Mouse (Mus musculus) ES-Bruce4 (cell line): Measurements from ENCODE around the gene Pik3r5. TPM values are rescaled to one million over a fixed set of nuclear protein-coding genes. Genes with fewer than 3 reads are reported as not detected.

ENCODE experiments used
- H3K27ac ChIP-seq: 2 replicates; pipeline ENCODE4 v1.5.1; 2012; ENCODE audit warnings: low read length, inconsistent platforms; ENCODE audit not compliant: insufficient read depth
- H3K27me3 ChIP-seq: 2 replicates; pipeline ENCODE4 v1.6.1; 2012; ENCODE audit warnings: mild to moderate bottlenecking, low read length, inconsistent platforms; ENCODE audit not compliant: control insufficient read depth, poor library complexity, insufficient read depth, severe bottlenecking
- H3K36me3 ChIP-seq: 2 replicates; pipeline ENCODE4 v1.6.1; 2012; ENCODE audit warnings: inconsistent platforms, mild to moderate bottlenecking, low read length, moderate library complexity; ENCODE audit not compliant: control insufficient read depth, poor library complexity, insufficient read depth, severe bottlenecking
- H3K4me1 ChIP-seq: one replicate; pipeline ENCODE4 v1.8.1; 2011; ENCODE audit warnings: low read length; ENCODE audit not compliant: control insufficient read depth, insufficient read depth
- H3K4me3 ChIP-seq: 2 replicates; pipeline ENCODE4 v1.5.1; 2011; ENCODE audit warnings: low read depth, mild to moderate bottlenecking, low read length
- H3K9ac ChIP-seq: 2 replicates; pipeline ENCODE4 v1.6.1; 2012; ENCODE audit warnings: low read depth, mild to moderate bottlenecking, inconsistent platforms; ENCODE audit not compliant: poor library complexity, severe bottlenecking
- H3K9me3 ChIP-seq: replicated peaks from 2 replicates; pipeline ENCODE4 v1.6.1; 2012; ENCODE audit warnings: mild to moderate bottlenecking, low read length, inconsistent platforms; ENCODE audit not compliant: control insufficient read depth, poor library complexity, insufficient read depth, severe bottlenecking
- CTCF ChIP-seq: IDR thresholded peaks from one replicate; pipeline ENCODE4 v1.8.1; 2011; ENCODE audit warnings: low read depth, low read length
- EP300 ChIP-seq: IDR thresholded peaks from 2 replicates; pipeline ENCODE4 v1.6.1; 2011; ENCODE audit warnings: low read depth, low read length; ENCODE audit not compliant: insufficient read depth
- POLR2A ChIP-seq: IDR thresholded peaks from one replicate; pipeline ENCODE4 v1.8.1; 2011; ENCODE audit warnings: low read length; ENCODE audit not compliant: insufficient read depth
- polyA plus RNA-seq: library from polyadenylated mRNA; stranded (reverse); fragments of >200 nt; gene quantifications from 2 replicates; pipeline ENCODE4 v1.2.4, GENCODE M21; 2011; ENCODE audit warnings: low read depth; ENCODE audit not compliant: missing spikeins, insufficient read depth, insufficient read length

Pik3r5 gene
- polyA plus RNA-seq, result 1.7 and 1.8 TPM in 2 replicates

DNA sequence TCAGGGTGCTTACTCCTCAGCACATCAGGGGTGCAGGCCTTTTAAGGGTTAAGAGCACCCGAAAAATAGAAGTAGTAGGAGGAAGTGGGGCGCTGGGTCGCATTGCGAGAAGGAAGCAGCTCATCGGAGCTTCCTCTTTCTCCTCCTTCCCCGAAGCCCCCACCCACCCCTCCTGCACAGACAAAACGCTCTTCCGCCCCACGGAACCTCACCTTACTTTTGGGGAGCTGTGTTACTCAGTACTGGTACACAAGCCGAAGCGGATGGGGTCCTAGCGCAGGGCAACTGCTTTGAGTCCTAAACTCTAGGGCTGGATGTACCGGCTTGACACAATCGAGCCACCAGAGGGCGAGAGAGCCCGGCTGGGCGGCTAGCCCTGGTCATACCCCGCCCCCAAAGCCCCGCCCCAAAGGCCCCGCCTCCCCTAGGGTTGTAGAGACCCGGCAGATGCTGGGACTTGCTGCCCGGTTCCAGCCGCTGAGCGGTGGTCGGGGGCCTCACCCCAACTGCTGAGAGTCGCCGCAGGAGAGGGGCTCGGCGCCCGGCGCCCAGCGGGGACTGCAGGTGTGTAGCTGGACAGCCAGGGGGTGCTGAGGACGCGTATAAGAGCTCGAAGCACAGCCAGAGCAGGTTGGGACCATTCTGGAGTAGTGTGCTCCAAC lies at the start of gene Pik3r5:
Gene Pik3r5 (plus strand): TSS at position 423 of the 662 bp plus-strand sequence.
- TF ChIP-seq EP300 (no peak), POLR2A (no peak), CTCF (peak; percentile 59)
- Histone ChIP-seq H3K4me3 (peak within 1 kb of the TSS; percentile 53), H3K27me3 (no peaks in the 10 kb centered on the region), H3K27ac (no peak within 1 kb of the TSS), H3K9ac (peak within 1 kb of the TSS; percentile 45), H3K4me1 (no peaks in the 10 kb centered on the region), H3K9me3 (no peaks in the 10 kb centered on the region), H3K36me3 (no peaks in the 10 kb centered on the region)

DNA sequence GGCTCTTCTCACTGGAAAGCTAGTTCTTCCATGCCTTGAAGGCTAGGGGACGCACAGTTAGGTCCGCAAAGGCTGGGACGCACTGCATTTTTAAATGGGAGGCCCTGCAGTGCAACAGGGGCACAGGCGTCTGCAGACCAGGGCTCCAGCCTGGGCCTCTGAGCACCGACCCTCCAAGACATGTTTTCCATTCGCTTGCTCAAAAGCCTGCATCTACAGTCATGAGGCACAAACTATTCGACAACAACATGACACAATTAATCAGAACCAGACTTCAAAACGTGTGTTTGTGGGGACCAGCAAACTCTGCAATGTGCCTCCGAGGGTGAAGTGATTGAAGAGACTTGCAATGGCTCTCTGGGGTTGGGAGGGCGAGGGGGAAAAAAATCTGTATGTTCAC lies 48.4 kb upstream of the Pik3r5 start:
- TF ChIP-seq POLR2A, result no peak
- TF ChIP-seq EP300, result no peak
- TF ChIP-seq CTCF, result no peak
- H3K9ac ChIP-seq, result no peak overlapping the region
- H3K4me1 ChIP-seq, result no peaks in the 10 kb centered on the region
- no peak overlapping the region for H3K4me3 ChIP-seq
- H3K36me3 ChIP-seq, result no peaks in the 10 kb centered on the region; the same call in 1 of the 2 replicates
- no peak overlapping the region for H3K27ac ChIP-seq
- H3K27me3 ChIP-seq, result peaks cover 18% of the 10 kb centered on the region
- no peaks in the 10 kb centered on the region for H3K9me3 ChIP-seq

DNA sequence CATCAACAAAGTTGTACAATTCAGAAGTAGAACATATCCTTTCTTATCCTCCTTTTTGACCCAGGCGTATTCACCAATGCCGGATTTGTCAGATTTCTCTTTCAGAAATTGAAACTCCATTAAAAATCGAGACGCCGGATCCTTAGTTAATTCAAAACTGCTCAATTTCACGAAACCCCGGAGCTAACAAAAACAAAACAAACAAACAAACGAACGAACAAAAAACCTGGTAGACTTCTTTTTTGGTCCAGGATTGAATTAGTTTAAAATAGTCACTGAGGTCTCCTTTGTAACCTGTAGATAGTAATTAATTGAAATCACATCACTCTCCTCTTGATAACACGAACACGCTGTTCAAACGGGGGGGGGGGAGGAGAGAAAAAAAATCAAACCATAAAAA lies 47.8 kb upstream of the Pik3r5 start:
- H3K9ac ChIP-seq, result peak overlapping the region; percentile 13; the same call in 1 of the 2 replicates
- H3K4me3 ChIP-seq, result no peak overlapping the region
- TF ChIP-seq EP300 (no peak), CTCF (no peak), POLR2A (no peak)
- no peaks in the 10 kb centered on the region for H3K9me3 ChIP-seq
- H3K36me3 ChIP-seq, result no peaks in the 10 kb centered on the region; the same call in 1 of the 2 replicates
- peaks cover 18% of the 10 kb centered on the region for H3K27me3 ChIP-seq
- no peak overlapping the region for H3K27ac ChIP-seq
- no peaks in the 10 kb centered on the region for H3K4me1 ChIP-seq

- TF ChIP-seq EP300, result no peak
- TF ChIP-seq POLR2A, result no peak
- peak overlapping the region; percentile 13; the same call in 1 of the 2 replicates for H3K9ac ChIP-seq
- no peaks in the 10 kb centered on the region for H3K9me3 ChIP-seq
- H3K27me3 ChIP-seq, result peaks cover 18% of the 10 kb centered on the region
- no peak overlapping the region for H3K27ac ChIP-seq
- no peaks in the 10 kb centered on the region for H3K4me1 ChIP-seq
- peak overlapping the region; percentile 70 for H3K4me3 ChIP-seq
- no peaks in the 10 kb centered on the region; the same call in 1 of the 2 replicates for H3K36me3 ChIP-seq
Observed at GRCm38 (mm10) chr11:68384592-68385020, 47.3 kb upstream of the Pik3r5 start.

DNA sequence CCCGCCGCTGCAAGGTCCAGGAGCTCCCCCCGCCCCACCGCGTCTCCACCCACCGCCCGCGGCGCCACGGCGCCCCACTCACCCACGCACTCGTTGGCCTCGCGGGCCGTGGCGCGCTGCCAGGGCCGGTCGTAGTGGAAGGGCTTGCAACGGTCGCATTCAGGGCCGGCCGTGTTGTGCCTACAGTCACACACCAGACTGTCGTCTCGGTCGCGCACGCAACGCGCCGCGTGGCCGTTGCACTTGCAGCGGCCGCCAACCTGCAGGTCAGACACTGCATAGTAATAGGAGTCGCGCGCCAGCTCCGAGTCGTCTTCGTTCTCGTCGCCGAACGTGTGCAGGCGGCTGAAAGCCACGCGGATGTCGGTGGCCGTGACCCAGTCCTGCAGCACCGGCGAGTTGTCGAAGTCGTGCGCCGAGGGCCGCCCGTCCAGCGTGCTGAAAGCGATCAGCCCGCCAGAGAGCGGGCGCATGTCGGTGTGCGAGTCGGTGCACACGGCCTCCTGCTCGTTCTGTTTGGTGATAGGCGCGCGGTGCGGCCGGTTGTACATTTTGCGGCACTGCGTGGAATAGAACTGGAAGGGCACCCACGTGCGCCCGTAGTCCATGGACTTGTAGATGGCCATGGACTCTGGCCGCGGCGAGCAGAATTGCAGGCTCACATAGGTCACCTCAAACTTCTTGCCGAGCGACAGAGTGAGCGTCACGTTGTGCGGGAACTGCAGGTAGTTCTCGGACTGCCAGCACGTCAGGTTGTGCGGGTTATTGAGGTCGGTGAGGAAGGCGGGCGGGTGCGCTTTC lies 46.7 kb upstream of the Pik3r5 start:
- Histone ChIP-seq H3K36me3 (no peaks in the 10 kb centered on the region; the same call in 1 of the 2 replicates), H3K9ac (peak overlapping the region; percentile 90), H3K4me1 (no peaks in the 10 kb centered on the region), H3K4me3 (peak overlapping the region; percentile 70), H3K27ac (no peak overlapping the region), H3K27me3 (peaks cover 18% of the 10 kb centered on the region), H3K9me3 (no peaks in the 10 kb centered on the region)
- TF ChIP-seq CTCF (no peak), POLR2A (no peak), EP300 (no peak)
